In the genomic region with DNA sequence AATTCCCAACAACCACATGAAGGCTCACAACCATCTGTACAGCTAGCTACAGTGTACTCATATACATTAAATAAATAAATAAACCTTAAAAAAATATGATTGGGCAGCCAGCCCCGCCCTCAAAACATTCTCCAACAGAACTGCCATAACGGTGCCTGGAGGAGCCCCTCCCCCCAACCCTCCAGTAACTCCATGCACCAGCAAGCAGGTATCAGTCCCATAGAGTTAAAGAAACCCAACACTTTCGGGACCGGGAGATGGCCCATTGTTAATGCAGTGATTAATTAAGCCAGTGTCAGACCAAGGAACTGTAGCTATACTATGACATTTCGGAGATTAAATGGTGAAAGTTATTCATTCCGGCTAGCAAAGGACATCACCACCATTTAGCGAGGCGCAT, we compare ENCODE assay signal across 8 mouse cellular contexts. TPM values are rescaled to one million over a fixed set of nuclear protein-coding genes. Genes with fewer than 3 reads are reported as not detected.
DNase-seq lines count a peak whose midpoint lies in the region; ATAC-seq and TF ChIP-seq lines count a peak whose summit lies in the region.

No protein-coding gene starts in this region.

- H3K36me3 ChIP-seq in heart, embryonic 12.5 days = peaks cover 40% of the 10 kb centered on the region
- peaks cover 4 to 12% of the 10 kb centered on the region in 2 experiments; a peak in 3 of 4 replicates for H3K36me3 ChIP-seq in MEL (ENCODE audit: control insufficient read depth in 1 of 2, insufficient read depth in 2 of 2, low read length in 2 of 2)
- peaks cover 43% of the 10 kb centered on the region for H3K36me3 ChIP-seq in heart, embryonic 14.5 days (ENCODE audit: control insufficient read depth, insufficient read depth, low read length)
- peaks cover 38% of the 10 kb centered on the region for H3K36me3 ChIP-seq in liver, postnatal 0 days (replicated peaks; ENCODE audit: insufficient read depth, low read length)

- no peaks in the 10 kb centered on the region for H3K9me3 ChIP-seq in heart, embryonic 12.5 days (replicated peaks)
- H3K9me3 ChIP-seq in MEL (replicated peaks; ENCODE audit: insufficient read depth, low read length) = no peaks in the 10 kb centered on the region
- H3K9me3 ChIP-seq in heart, embryonic 14.5 days (ENCODE audit: control insufficient read depth, low read length) = no peaks in the 10 kb centered on the region
- H3K9me3 ChIP-seq in liver, postnatal 0 days (ENCODE audit: low read length) = no peaks in the 10 kb centered on the region

- TF ChIP-seq CTCF in MEL (IDR thresholded peaks at IDR 0.05 in 2 of 3, conservative IDR thresholded peaks at IDR 0.05 in 1 of 3; ENCODE audit: control insufficient read depth in 1 of 3, insufficient read depth in 1 of 3, low read depth in 2 of 3, low read length in 3 of 3, poor library complexity in 1 of 3, severe bottlenecking in 1 of 3) = no peak
- no peak for TF ChIP-seq CTCF in liver, postnatal 0 days (IDR thresholded peaks at IDR 0.05; ENCODE audit: low read depth)

- peak overlapping the region; percentile 90 for H3K4me2 ChIP-seq in heart, embryonic 12.5 days
- H3K4me2 ChIP-seq in heart, embryonic 14.5 days (ENCODE audit: low read length) = peak overlapping the region; percentile 66
- H3K4me2 ChIP-seq in liver, postnatal 0 days (ENCODE audit: low read depth, low read length) = peak overlapping the region; percentile 83

- peaks cover 25% of the 10 kb centered on the region for H3K79me2 ChIP-seq in MEL (ENCODE audit: control insufficient read depth, insufficient read depth, low read length, poor library complexity)

- intact Hi-C loops in heart, postnatal 25 days (cut with DNase I) = loop anchor here (5.0 kb wide), 1 partner anchor 225 kb away; a partner anchor contains a TSS

- no peak for TF ChIP-seq EP300 in MEL (IDR thresholded peaks at IDR 0.05; ENCODE audit: low read depth in 1 of 2, low read length in 2 of 2)
- TF ChIP-seq EP300 in liver, postnatal 0 days (IDR thresholded peaks at IDR 0.05; ENCODE audit: low read depth) = no peak

- peaks cover 9% of the 10 kb centered on the region for H3K4me1 ChIP-seq in heart, embryonic 12.5 days (replicated peaks)
- peaks cover 0 to 8% of the 10 kb centered on the region in 2 experiments; a peak in 2 of 4 replicates for H3K4me1 ChIP-seq in MEL (ENCODE audit: control insufficient read depth in 1 of 2, insufficient read depth in 2 of 2, low read length in 2 of 2)
- H3K4me1 ChIP-seq in heart, embryonic 14.5 days (ENCODE audit: control insufficient read depth in 2 of 2, insufficient read depth in 2 of 2, low read length in 2 of 2) = peaks cover 2 to 8% of the 10 kb centered on the region in 2 experiments; a peak in 2 of 4 replicates
- peaks cover 11% of the 10 kb centered on the region for H3K4me1 ChIP-seq in liver, postnatal 0 days (ENCODE audit: insufficient read depth)

- H3K27ac ChIP-seq in heart, embryonic 12.5 days (ENCODE audit: poor library complexity, severe bottlenecking) = peak overlapping the region; percentile 78; the same call in 1 of the 2 replicates
- no peak overlapping the region for H3K27ac ChIP-seq in MEL (ENCODE audit: control insufficient read depth, low read depth, low read length)
- H3K27ac ChIP-seq in heart, embryonic 14.5 days (replicated peaks in 1 of 2; ENCODE audit: control insufficient read depth in 1 of 2, insufficient read depth in 1 of 2, low read depth in 2 of 2, low read length in 2 of 2) = peak overlapping the region in 1 of 2 experiments; percentile 78; a peak in 1 of 4 replicates
- peak overlapping the region; percentile 75 for H3K27ac ChIP-seq in liver, postnatal 0 days (ENCODE audit: low read depth)

- H3K27me3 ChIP-seq in heart, embryonic 12.5 days (replicated peaks) = no peaks in the 10 kb centered on the region
- H3K27me3 ChIP-seq in MEL (ENCODE audit: control insufficient read depth in 1 of 2, insufficient read depth in 2 of 2, low read length in 2 of 2) = no peaks in the 10 kb centered on the region
- H3K27me3 ChIP-seq in heart, embryonic 14.5 days (ENCODE audit: control insufficient read depth, insufficient read depth, low read length) = no peaks in the 10 kb centered on the region
- no peaks in the 10 kb centered on the region for H3K27me3 ChIP-seq in liver, postnatal 0 days (ENCODE audit: insufficient read depth, low read length)

- peak overlapping the region; percentile 79 for H3K4me3 ChIP-seq in heart, embryonic 12.5 days
- H3K4me3 ChIP-seq in MEL (ENCODE audit: control insufficient read depth in 1 of 2, insufficient read depth in 1 of 2, low read depth in 2 of 2, low read length in 2 of 2) = peak overlapping the region; percentile 89 to 90
- H3K4me3 ChIP-seq in heart, embryonic 14.5 days (ENCODE audit: control insufficient read depth in 1 of 2, insufficient read depth in 1 of 2, low read depth in 1 of 2, low read length in 2 of 2) = peak overlapping the region; percentile 64 to 75
- peak overlapping the region; percentile 76 for H3K4me3 ChIP-seq in liver, postnatal 0 days (ENCODE audit: low read depth, low read length)

- ATAC-seq in heart, embryonic 12.5 days (ENCODE audit: insufficient number of reproducible peaks, low FRiP score) = no peak
- ATAC-seq in heart, embryonic 14.5 days (ENCODE audit: insufficient number of reproducible peaks, insufficient read depth, low FRiP score, low read depth) = no peak
- no peak for ATAC-seq in liver, postnatal 0 days
- ATAC-seq in monocyte, adult 5-6 weeks (replicated peaks; ENCODE audit: insufficient number of reproducible peaks, low FRiP score, low TSS enrichment, poor library complexity, severe bottlenecking) = no peak

- no peak for DNase-seq in heart, postnatal 25 days (ENCODE audit: low spot score)
- peak; percentile 43 for DNase-seq in MEL (ENCODE audit: low read depth, low spot score)
- no peak for DNase-seq in liver, postnatal 0 days
- DNase-seq in right cerebral cortex, postnatal 10 days (ENCODE audit: low spot score in 2 of 2) = no peak
- DNase-seq in spleen, adult 12 weeks (ENCODE audit: low spot score) = no peak

- TF ChIP-seq RAD21 in MEL (IDR thresholded peaks at IDR 0.05; ENCODE audit: low read depth, low read length) = no peak

- no peak for TF ChIP-seq POLR2A in MEL (IDR thresholded peaks at IDR 0.05; ENCODE audit: control insufficient read depth in 1 of 2, insufficient read depth in 1 of 2, low read depth in 1 of 2, low read length in 2 of 2, poor library complexity in 1 of 2)

- H3K9ac ChIP-seq in heart, embryonic 12.5 days = peak overlapping the region; percentile 91
- peak overlapping the region; percentile 81 for H3K9ac ChIP-seq in MEL (ENCODE audit: control insufficient read depth, low read depth, low read length, poor library complexity, severe bottlenecking)
- peak overlapping the region; percentile 86 for H3K9ac ChIP-seq in heart, embryonic 14.5 days (ENCODE audit: low read length)
- H3K9ac ChIP-seq in liver, postnatal 0 days (replicated peaks) = peak overlapping the region; percentile 74

- WGBS in heart, embryonic 12.5 days = 14% methylated on average over 8 of the region's 8 CpGs
- WGBS in heart, embryonic 14.5 days = 16% methylated on average over 8 of the region's 8 CpGs
- 12% methylated on average over 8 of the region's 8 CpGs for WGBS in liver, postnatal 0 days (ENCODE audit: insufficient replicate concordance)

TF ChIP-seq in MEL, 35 proteins besides CTCF, POLR2A, EP300 and RAD21 (continues in another document):
- TF ChIP-seq NELFE (IDR thresholded peaks at IDR 0.05; ENCODE audit: low read depth, low read length) (no peak), ELF1 (IDR thresholded peaks at IDR 0.05; ENCODE audit: low read depth, low read length) (no peak), TCF12 (IDR thresholded peaks at IDR 0.05; ENCODE audit: low read depth, low read length) (no peak)

RNA-seq across cellular contexts. Expression of a gene that starts 1.0 kb away (rescaled TPM):
- 232 and 254 TPM in 2 replicates for polyA plus RNA-seq in heart, embryonic 12.5 days (2016; fragmentation: Nextera tagmentation; extraction: Ambion mirVana)
- 100 to 1,000 TPM in 1 of 2 experiments, 10 to 100 TPM in 1; 92.7 to 102 TPM for total RNA-seq in heart, postnatal 25 days (2021)
- total RNA-seq in MEL (2012; rRNA removed) = 241 and 273 TPM in 2 replicates
- 100 to 1,000 TPM in 1 of 2 experiments, not detected in 1; 417 TPM for polyA plus RNA-seq in MEL (2012; ENCODE audit: insufficient read depth in 1 of 2, insufficient read length in 2 of 2, low read depth in 1 of 2, low replicate concordance in 2 of 2, missing spikeins in 1 of 2)
- polyA plus RNA-seq in heart, embryonic 14.5 days (2014; fragmentation: Nextera tagmentation; extraction: Ambion mirVana) = 176 and 191 TPM in 2 replicates
- polyA plus RNA-seq in liver, postnatal 0 days (2015; fragmentation: Nextera tagmentation; extraction: Ambion mirVana) = 93.5 and 95.5 TPM in 2 replicates
- total RNA-seq in monocyte, adult 5-6 weeks (2017) = 298 to 382 TPM (median 299 TPM) in 3 replicates

RNA-seq across cellular contexts. Expression of a gene that starts 13.6 kb away (rescaled TPM):
- 119 and 123 TPM in 2 replicates for polyA plus RNA-seq in heart, embryonic 12.5 days (2016; fragmentation: Nextera tagmentation; extraction: Ambion mirVana)
- 10 to 100 TPM; 23.7 to 28.4 TPM for total RNA-seq in heart, postnatal 25 days (2021)
- 71.1 and 76.7 TPM in 2 replicates for total RNA-seq in MEL (2012; rRNA removed)
- polyA plus RNA-seq in MEL (2012; ENCODE audit: insufficient read depth in 1 of 2, insufficient read length in 2 of 2, low read depth in 1 of 2, low replicate concordance in 2 of 2, missing spikeins in 1 of 2) = 10 to 100 TPM in 1 of 2 experiments, not detected in 1; 71.9 TPM
- 123 and 124 TPM in 2 replicates for polyA plus RNA-seq in heart, embryonic 14.5 days (2014; fragmentation: Nextera tagmentation; extraction: Ambion mirVana)
- polyA plus RNA-seq in liver, postnatal 0 days (2015; fragmentation: Nextera tagmentation; extraction: Ambion mirVana) = 177 and 187 TPM in 2 replicates
- 24.8 to 42.0 TPM (median 26.4 TPM) in 3 replicates for total RNA-seq in monocyte, adult 5-6 weeks (2017)

RNA-seq across cellular contexts. Expression of a gene that starts 52.9 kb away (rescaled TPM):
- 5.4 and 5.5 TPM in 2 replicates for polyA plus RNA-seq in heart, embryonic 12.5 days (2016; fragmentation: Nextera tagmentation; extraction: Ambion mirVana)
- total RNA-seq in heart, postnatal 25 days (2021) = 10 to 100 TPM in 1 of 2 experiments, 1 to 10 TPM in 1; 9.3 to 12.0 TPM
- total RNA-seq in MEL (2012; rRNA removed) = 23.0 and 28.7 TPM in 2 replicates
- 10 to 100 TPM in 1 of 2 experiments, not detected in 1; 29.3 TPM for polyA plus RNA-seq in MEL (2012; ENCODE audit: insufficient read depth in 1 of 2, insufficient read length in 2 of 2, low read depth in 1 of 2, low replicate concordance in 2 of 2, missing spikeins in 1 of 2)
- polyA plus RNA-seq in heart, embryonic 14.5 days (2014; fragmentation: Nextera tagmentation; extraction: Ambion mirVana) = 4.0 and 4.5 TPM in 2 replicates
- polyA plus RNA-seq in liver, postnatal 0 days (2015; fragmentation: Nextera tagmentation; extraction: Ambion mirVana) = 10.1 and 11.0 TPM in 2 replicates
- total RNA-seq in monocyte, adult 5-6 weeks (2017) = 5.5 to 7.5 TPM (median 6.9 TPM) in 3 replicates

RNA-seq across cellular contexts. Expression of a gene that starts 59.6 kb away (rescaled TPM):
- polyA plus RNA-seq in heart, embryonic 12.5 days (2016; fragmentation: Nextera tagmentation; extraction: Ambion mirVana) = 46.1 and 48.7 TPM in 2 replicates
- 100 to 1,000 TPM; 204 to 227 TPM for total RNA-seq in heart, postnatal 25 days (2021)
- total RNA-seq in MEL (2012; rRNA removed) = not detected in 2 replicates
- polyA plus RNA-seq in MEL (2012; ENCODE audit: insufficient read depth in 1 of 2, insufficient read length in 2 of 2, low read depth in 1 of 2, low replicate concordance in 2 of 2, missing spikeins in 1 of 2) = under 1 TPM in 1 of 2 experiments, not detected in 1; 0.07 TPM
- polyA plus RNA-seq in heart, embryonic 14.5 days (2014; fragmentation: Nextera tagmentation; extraction: Ambion mirVana) = 61.2 and 66.0 TPM in 2 replicates
- polyA plus RNA-seq in liver, postnatal 0 days (2015; fragmentation: Nextera tagmentation; extraction: Ambion mirVana) = 154 and 171 TPM in 2 replicates
- 40.0 to 87.7 TPM (median 46.4 TPM) in 3 replicates for total RNA-seq in monocyte, adult 5-6 weeks (2017)
